Mouse (Mus musculus) E14TG2a.4 (cell line): ENCODE measurements around the gene Dusp22.

Experiments
- H3K27me3 ChIP-seq: 2 replicates; pipeline ENCODE4 v1.6.1; 2014; ENCODE audit warnings: low read length, control low read depth; ENCODE audit not compliant: insufficient read depth
- H3K36me3 ChIP-seq: 2 replicates; pipeline ENCODE4 v1.6.1; 2014; ENCODE audit warnings: low read length, control low read depth; ENCODE audit not compliant: insufficient read depth
- H3K4me1 ChIP-seq: replicated peaks from 2 replicates; pipeline ENCODE4 v1.6.1; 2014; ENCODE audit warnings: low read depth, low read length, control low read depth
- H3K4me3 ChIP-seq: replicated peaks from 2 replicates; pipeline ENCODE4 v1.5.1; 2014; ENCODE audit warnings: mild to moderate bottlenecking, low read length
- H3K9me3 ChIP-seq: 2 replicates; pipeline ENCODE4 v1.6.1; 2014; ENCODE audit warnings: low read length, control low read depth
- CTCF ChIP-seq: conservative IDR thresholded peaks from 2 replicates; pipeline ENCODE4 v1.5.1; 2014; ENCODE audit warnings: low read length
- NANOG ChIP-seq: IDR thresholded peaks from 2 replicates; pipeline ENCODE4 v1.6.1; 2014; ENCODE audit warnings: borderline replicate concordance, low read length, mixed read lengths
- POU5F1 ChIP-seq: IDR thresholded peaks from 2 replicates; pipeline ENCODE4 v1.6.1; 2014; ENCODE audit warnings: low read length, borderline replicate concordance

The Dusp22 gene

DNA sequence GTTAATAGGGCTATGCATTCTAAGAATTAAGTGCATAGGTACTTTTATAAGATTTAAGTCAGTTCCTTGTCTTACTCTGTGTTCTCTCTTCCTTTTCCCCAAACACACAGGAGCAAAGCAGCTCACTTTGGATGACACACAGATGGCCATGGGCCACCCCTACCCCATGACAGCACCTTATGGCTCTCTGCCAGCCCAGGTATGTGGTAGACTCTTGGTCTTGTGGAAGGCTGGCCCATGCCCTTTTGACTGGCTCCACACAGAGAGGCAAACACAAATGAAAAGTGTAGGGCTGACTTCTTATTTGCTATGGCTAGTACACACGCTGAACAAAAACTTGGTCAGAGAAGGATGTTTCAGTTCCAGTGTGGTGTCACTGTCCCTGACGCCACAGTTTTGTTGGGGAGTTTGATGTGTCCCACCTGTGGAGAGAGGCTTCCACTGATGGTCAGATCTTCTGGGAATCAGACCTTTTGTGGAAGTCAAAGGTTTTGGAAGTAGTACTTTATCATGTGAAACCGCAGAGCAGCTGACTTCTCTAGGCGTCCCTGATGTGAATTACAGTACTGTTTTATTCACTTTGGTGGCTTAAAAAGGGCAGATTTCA is 92.9 kb downstream of the Dusp22 start:
- H3K27me3 ChIP-seq, result peaks cover 65% of the 10 kb centered on the region
- no peaks in the 10 kb centered on the region; the same call in 1 of the 2 replicates for H3K9me3 ChIP-seq

DNA sequence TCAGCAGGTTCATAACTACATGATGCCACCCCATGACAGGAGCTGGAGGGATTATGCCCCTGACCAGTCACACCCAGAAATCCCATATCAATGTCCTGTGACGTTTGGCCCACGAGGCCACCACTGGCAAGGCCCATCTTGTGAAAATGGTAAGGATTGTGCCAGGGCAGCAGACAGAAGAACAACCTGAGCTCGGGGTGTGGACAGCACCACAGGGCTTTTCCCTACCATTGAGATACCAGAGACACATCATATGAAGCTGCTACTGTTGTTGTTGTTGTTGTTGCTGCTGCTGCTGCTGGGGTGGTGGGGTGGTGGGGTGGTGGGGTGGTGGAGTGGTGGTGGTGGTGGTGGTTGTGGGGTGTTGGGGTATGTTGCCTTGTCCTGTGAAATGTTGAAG is 93.6 kb downstream of the Dusp22 start:
- Histone ChIP-seq H3K27me3 (peaks cover 59% of the 10 kb centered on the region), H3K36me3 (no peaks in the 10 kb centered on the region), H3K9me3 (no peaks in the 10 kb centered on the region; the same call in 1 of the 2 replicates), H3K4me1 (peaks cover 23% of the 10 kb centered on the region), H3K4me3 (no peak overlapping the region)
- TF ChIP-seq POU5F1 (no peak), CTCF (no peak), NANOG (no peak)

More for the DNA sequence above, 92.9 kb downstream of the Dusp22 start:
- TF ChIP-seq CTCF, result no peak
- TF ChIP-seq NANOG, result no peak
- TF ChIP-seq POU5F1, result no peak
- Histone ChIP-seq H3K4me1 (peaks cover 23% of the 10 kb centered on the region), H3K36me3 (no peaks in the 10 kb centered on the region), H3K4me3 (no peak overlapping the region)

DNA sequence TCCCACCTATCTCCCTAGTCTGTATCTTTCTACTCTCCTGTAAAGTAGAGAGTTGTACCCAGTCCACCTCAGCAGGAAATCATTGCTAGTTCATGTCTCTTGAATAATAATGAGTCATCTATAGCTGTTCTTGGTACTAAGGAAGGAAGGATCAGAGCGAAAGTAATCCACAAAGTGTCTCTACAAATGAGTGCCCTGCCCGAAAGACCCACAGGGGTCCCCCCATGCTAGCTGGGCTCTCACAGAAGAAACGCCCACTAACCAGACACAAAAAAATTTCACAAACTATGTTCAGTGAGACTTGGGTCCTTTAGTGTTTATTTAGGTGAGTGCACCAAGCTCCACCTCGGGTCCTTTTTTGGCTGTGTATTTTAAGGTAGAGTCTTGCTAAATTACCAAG is 94.3 kb downstream of the Dusp22 start:
- Histone ChIP-seq H3K36me3 (no peaks in the 10 kb centered on the region), H3K27me3 (peaks cover 52% of the 10 kb centered on the region), H3K4me1 (peaks cover 18% of the 10 kb centered on the region), H3K4me3 (no peak overlapping the region), H3K9me3 (no peaks in the 10 kb centered on the region; the same call in 1 of the 2 replicates)
- TF ChIP-seq NANOG, result no peak
- TF ChIP-seq POU5F1, result no peak

DNA sequence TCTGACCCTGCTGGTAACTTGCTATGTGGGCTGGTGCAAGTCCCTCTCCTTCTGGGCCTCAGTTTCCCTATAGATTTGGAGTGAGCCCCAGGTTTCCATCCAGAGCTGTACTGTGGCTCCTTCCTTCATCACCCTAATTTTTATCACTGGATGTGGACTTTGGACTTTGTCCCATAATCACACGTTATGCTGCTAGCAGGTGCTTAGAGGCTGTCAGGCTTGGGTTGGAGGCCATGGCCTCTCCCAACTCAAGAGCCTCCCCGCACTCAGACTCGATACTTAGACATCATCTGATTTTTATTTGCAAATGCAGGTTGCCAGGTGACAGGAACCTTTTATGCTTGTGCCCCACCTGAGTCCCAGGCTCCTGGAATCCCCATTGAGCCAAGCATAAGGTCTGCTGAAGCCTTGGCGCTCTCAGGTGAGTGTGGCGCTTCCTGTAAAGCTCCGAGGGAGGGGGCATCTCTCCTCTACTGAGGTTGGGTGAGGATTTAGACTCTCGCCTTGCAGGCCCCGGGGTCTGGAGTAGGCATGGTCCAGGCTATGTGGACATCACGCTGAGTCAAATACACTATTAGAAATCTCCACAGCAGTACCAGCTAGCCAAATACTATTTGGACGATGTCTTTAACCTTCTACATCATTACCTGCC is 95.2 kb downstream of the Dusp22 start:
- H3K36me3 ChIP-seq, result no peaks in the 10 kb centered on the region
- peaks cover 44% of the 10 kb centered on the region for H3K27me3 ChIP-seq
- H3K4me3 ChIP-seq, result no peak overlapping the region
- no peak for TF ChIP-seq NANOG
- no peak for TF ChIP-seq POU5F1
- no peak for TF ChIP-seq CTCF
- peaks cover 9% of the 10 kb centered on the region for H3K4me1 ChIP-seq
- H3K9me3 ChIP-seq, result no peaks in the 10 kb centered on the region; the same call in 1 of the 2 replicates

DNA sequence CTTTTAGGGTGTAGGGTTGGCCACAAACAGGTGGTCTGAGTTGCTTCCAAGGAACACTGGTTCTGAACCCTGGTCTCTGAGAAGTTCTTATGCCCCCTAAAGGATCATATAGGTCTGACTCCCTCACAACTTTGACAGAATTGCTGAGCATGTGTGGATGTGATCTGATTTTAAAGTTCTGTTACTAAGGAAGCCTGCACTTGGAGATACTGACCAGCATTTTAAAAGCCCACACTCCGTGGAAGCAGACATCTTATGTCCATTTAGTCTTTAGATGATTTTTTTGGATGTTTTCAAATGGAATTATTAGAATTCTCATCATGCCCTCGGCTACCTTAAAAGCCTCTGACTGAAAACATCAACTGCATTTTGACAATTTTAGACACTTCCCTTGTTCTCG is 95.8 kb downstream of the Dusp22 start:
- no peak overlapping the region for H3K4me3 ChIP-seq
- H3K27me3 ChIP-seq, result peaks cover 37% of the 10 kb centered on the region
- TF ChIP-seq POU5F1, result no peak
- TF ChIP-seq NANOG, result no peak
- TF ChIP-seq CTCF, result no peak
- H3K4me1 ChIP-seq, result peaks cover 3% of the 10 kb centered on the region; the same call in 1 of the 2 replicates
- no peaks in the 10 kb centered on the region; the same call in 1 of the 2 replicates for H3K9me3 ChIP-seq
- H3K36me3 ChIP-seq, result no peaks in the 10 kb centered on the region

DNA sequence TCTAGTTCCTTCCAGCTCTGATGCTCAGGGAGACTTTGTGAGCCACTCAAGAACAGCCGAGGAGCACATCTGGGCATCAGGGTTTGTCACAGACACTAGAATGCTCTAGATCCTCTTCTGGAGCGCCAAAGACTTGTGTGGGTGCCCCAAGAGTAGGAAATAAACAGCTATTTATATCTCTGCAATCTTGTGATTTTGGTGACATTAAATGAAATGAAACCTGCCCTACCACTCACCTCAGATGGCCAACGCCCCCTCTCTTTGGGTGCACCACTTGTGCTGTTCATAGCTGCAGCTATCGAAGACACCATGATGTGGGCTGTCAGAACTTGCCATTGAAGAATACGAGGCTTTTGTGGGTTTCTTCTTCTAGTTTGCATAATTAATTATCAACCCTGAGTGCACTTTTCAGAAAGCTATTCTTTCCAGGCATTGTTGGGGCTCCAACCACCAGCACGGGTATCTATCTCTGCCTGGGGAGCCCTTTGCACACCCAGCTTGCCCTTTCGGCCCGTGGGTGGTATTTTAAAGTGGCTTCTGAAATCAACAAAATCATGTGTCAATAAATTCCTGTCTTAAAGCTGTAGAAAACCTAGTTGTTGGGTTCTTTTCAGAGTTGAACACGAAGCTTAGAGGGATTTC is 96.3 kb downstream of the Dusp22 start:
- Histone ChIP-seq H3K4me1 (no peaks in the 10 kb centered on the region), H3K27me3 (peaks cover 32% of the 10 kb centered on the region), H3K4me3 (no peak overlapping the region), H3K36me3 (no peaks in the 10 kb centered on the region), H3K9me3 (no peaks in the 10 kb centered on the region; the same call in 1 of the 2 replicates)
- TF ChIP-seq NANOG (no peak), POU5F1 (no peak), CTCF (no peak)

DNA sequence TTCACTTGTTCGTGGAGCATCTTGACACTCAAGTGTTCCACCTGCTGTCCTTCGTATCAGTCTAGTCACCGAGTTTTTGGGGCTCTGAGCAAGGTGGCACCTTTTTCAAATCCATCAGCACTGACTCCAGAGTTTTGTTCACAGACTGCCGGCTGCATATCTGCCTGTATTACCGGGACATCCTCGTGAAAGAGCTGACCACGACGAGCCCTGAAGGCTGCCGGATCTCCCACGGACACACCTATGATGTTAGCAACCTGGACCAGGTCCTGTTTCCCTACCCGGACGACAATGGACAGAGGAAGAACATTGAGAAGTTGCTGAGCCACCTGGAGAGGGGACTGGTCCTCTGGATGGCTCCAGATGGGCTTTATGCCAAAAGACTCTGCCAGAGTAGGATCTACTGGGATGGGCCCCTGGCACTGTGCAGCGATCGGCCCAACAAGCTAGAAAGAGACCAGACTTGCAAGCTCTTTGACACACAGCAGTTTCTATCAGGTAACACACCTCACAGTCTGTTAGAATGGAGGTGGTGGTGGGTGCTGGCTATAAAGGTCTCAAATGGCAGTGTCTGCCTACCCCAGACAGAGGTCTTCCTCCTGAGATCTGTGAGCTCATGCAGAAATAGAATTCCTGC is 97.6 kb downstream of the Dusp22 start:
- H3K4me3 ChIP-seq, result no peak overlapping the region
- no peaks in the 10 kb centered on the region for H3K4me1 ChIP-seq
- TF ChIP-seq POU5F1, result no peak
- TF ChIP-seq NANOG, result no peak
- TF ChIP-seq CTCF, result no peak
- H3K36me3 ChIP-seq, result no peaks in the 10 kb centered on the region
- H3K9me3 ChIP-seq, result no peaks in the 10 kb centered on the region
- peaks cover 20% of the 10 kb centered on the region for H3K27me3 ChIP-seq

DNA sequence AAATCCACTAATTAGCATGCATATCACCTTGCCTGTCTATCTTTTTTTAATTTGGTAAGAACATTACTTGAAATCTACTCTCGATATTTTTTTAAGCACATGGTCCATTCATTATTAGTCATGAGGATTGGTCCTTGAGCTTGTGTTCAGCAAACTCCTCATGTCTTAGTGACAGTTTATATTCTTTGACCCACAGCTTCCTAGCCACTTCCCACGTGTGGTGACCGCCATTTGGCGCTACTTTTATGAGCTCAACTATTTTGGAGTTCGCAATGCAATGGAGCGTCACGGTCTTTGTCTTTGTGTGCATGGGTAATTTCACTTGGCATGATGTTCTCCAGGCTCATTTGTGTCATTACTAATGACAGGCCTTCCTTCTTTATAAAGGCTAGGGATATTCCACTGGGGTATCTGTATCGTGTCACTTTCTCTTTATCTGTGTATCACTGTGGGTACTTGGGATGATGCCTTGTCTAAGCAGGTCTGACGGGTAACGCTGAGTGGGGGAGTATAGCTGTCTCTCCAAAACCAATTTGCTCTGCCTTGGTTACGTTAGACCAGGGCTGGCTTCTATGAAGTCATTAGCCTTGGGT is 99.1 kb downstream of the Dusp22 start:
- Histone ChIP-seq H3K4me1 (no peaks in the 10 kb centered on the region), H3K4me3 (no peak overlapping the region), H3K27me3 (peaks cover 11% of the 10 kb centered on the region; the same call in 1 of the 2 replicates), H3K36me3 (no peaks in the 10 kb centered on the region), H3K9me3 (no peaks in the 10 kb centered on the region)
- TF ChIP-seq POU5F1 (no peak), CTCF (no peak), NANOG (no peak)
